Mouse (Mus musculus) limb, embryonic 14.5 days (tissue): ENCODE data around the gene Fam129b. TPM values are rescaled to one million over a fixed set of nuclear protein-coding genes. Genes with fewer than 3 reads are reported as not detected.

Experiments
- ATAC-seq: fragments of 200-750 bp; cut with Nextera tagmentation; 2 replicates; pipeline ENCODE4 v1.8.0; 2017; ENCODE audit warnings: low read depth, moderate number of reproducible peaks, moderate TSS enrichment; ENCODE audit not compliant: low FRiP score
- DNase-seq: peaks from one replicate; pipeline ENCODE4 v3.0.0-alpha.2; 2015; ENCODE audit warnings: low spot score
- H3K27ac ChIP-seq: fragments of 300-500 bp; sonication (generic); replicated peaks from 2 replicates; pipeline ENCODE4 v1.5.1; 2014; ENCODE audit warnings: low read depth, mild to moderate bottlenecking, low read length, moderate library complexity, mixed read lengths
- H3K27me3 ChIP-seq: fragments of 300-500 bp; sonication (generic); 2 replicates; pipeline ENCODE4 v1.6.1; 2014; ENCODE audit warnings: low read length, mixed read lengths; ENCODE audit not compliant: control insufficient read depth, insufficient read depth
- H3K36me3 ChIP-seq: fragments of 300-500 bp; sonication (generic); 2 replicates; pipeline ENCODE4 v1.6.1; 2014; ENCODE audit warnings: mild to moderate bottlenecking, low read length, moderate library complexity, mixed read lengths; ENCODE audit not compliant: control insufficient read depth, insufficient read depth
- H3K4me1 ChIP-seq: fragments of 300-500 bp; sonication (generic); 2 replicates; pipeline ENCODE4 v1.6.1; 2014; ENCODE audit warnings: antibody characterized with exemption, low read length, mixed read lengths; ENCODE audit not compliant: control insufficient read depth, insufficient read depth
- H3K4me2 ChIP-seq: fragments of 300-500 bp; sonication (generic); replicated peaks from 2 replicates; pipeline ENCODE4 v1.6.1; 2014; ENCODE audit warnings: low read depth, mild to moderate bottlenecking, low read length, moderate library complexity; ENCODE audit not compliant: severe bottlenecking
- H3K4me3 ChIP-seq: fragments of 300-500 bp; sonication (generic); replicated peaks from 2 replicates; pipeline ENCODE4 v1.5.1; 2014; ENCODE audit warnings: low read length
- H3K9ac ChIP-seq: fragments of 300-500 bp; sonication (generic); 2 replicates; pipeline ENCODE4 v1.6.1; 2014; ENCODE audit warnings: mild to moderate bottlenecking, low read depth, low read length, moderate library complexity; ENCODE audit not compliant: severe bottlenecking
- H3K9me3 ChIP-seq: fragments of 300-500 bp; sonication (generic); 2 replicates; pipeline ENCODE4 v1.6.1; 2016; ENCODE audit warnings: low read length; ENCODE audit not compliant: control insufficient read depth
- POLR2A ChIP-seq: fragments of 200-500 bp; IDR thresholded peaks from 2 replicates; pipeline ENCODE4 v1.8.0; 2012; ENCODE audit warnings: inconsistent platforms, mild to moderate bottlenecking, moderate library complexity, borderline replicate concordance; ENCODE audit not compliant: insufficient read depth, insufficient read length; ENCODE audit errors: extremely low read depth
- WGBS: fragments of 180-500 bp; shearing (Covaris S2); extraction: QIAGEN DNeasy Blood & Tissue Kit; methylation state at CpG from one replicate; pipeline ENCODE4 v1.1.7; 2014; 5-methylcytosine and 5-hydroxymethylcytosine counted together
- polyA plus RNA-seq, 2 experiments: library from polyadenylated mRNA; depleted of rRNA in 1 of 2; stranded (reverse) in 1 of 2; unstranded in 1 of 2; fragments of >200 nt; fragmentation: Nextera tagmentation in 1 of 2; extraction: Ambion mirVana in 1 of 2; gene quantifications; 2 replicates each; pipeline versions ENCODE4 v1.2.1 to v1.2.3; 2012 to 2014

The Fam129b gene
- polyA plus RNA-seq, 2 experiments = 46.2 to 73.5 TPM

GRCm38 (mm10) chr2:32860799-32861198, 15.1 kb upstream of the Fam129b start:
- H3K4me3 ChIP-seq = no peak overlapping the region
- ATAC-seq (no peak), DNase-seq (no peak)
- H3K4me1 ChIP-seq = no peaks in the 10 kb centered on the region
- H3K36me3 ChIP-seq = no peaks in the 10 kb centered on the region
- 81% methylated on average over 8 of the region's 8 CpGs for WGBS
- H3K9ac ChIP-seq = no peak overlapping the region
- no peak overlapping the region for H3K27ac ChIP-seq
- H3K27me3 ChIP-seq = no peaks in the 10 kb centered on the region
- no peaks in the 10 kb centered on the region for H3K9me3 ChIP-seq
- no peak overlapping the region for H3K4me2 ChIP-seq
- no peak for TF ChIP-seq POLR2A

- ATAC-seq (no peak), DNase-seq (no peak)
- no peak for TF ChIP-seq POLR2A
- Histone ChIP-seq H3K9ac (no peak overlapping the region), H3K4me2 (no peak overlapping the region), H3K36me3 (no peaks in the 10 kb centered on the region), H3K9me3 (no peaks in the 10 kb centered on the region), H3K27me3 (no peaks in the 10 kb centered on the region), H3K4me1 (no peaks in the 10 kb centered on the region), H3K27ac (no peak overlapping the region), H3K4me3 (no peak overlapping the region)
- WGBS = 96% methylated on average over 3 of the region's 3 CpGs
Observed at GRCm38 (mm10) chr2:32863317-32863716, 12.6 kb upstream of the Fam129b start.

GRCm38 (mm10) chr2:32864755-32865154, 11.2 kb upstream of the Fam129b start:
- Histone ChIP-seq H3K9ac (no peak overlapping the region), H3K4me3 (no peak overlapping the region), H3K27me3 (no peaks in the 10 kb centered on the region), H3K4me2 (no peak overlapping the region), H3K9me3 (no peaks in the 10 kb centered on the region), H3K27ac (no peak overlapping the region), H3K4me1 (no peaks in the 10 kb centered on the region), H3K36me3 (no peaks in the 10 kb centered on the region)
- no peak for ATAC-seq
- no peak for DNase-seq
- WGBS = 64% methylated on average over 2 of the region's 2 CpGs
- no peak for TF ChIP-seq POLR2A

GRCm38 (mm10) chr2:32867354-32867753, 8.6 kb upstream of the Fam129b start:
- no peaks in the 10 kb centered on the region for H3K4me1 ChIP-seq
- no peak overlapping the region for H3K9ac ChIP-seq
- H3K36me3 ChIP-seq = no peaks in the 10 kb centered on the region
- no peak for TF ChIP-seq POLR2A
- DNase-seq = no peak
- H3K9me3 ChIP-seq = no peaks in the 10 kb centered on the region
- no peak overlapping the region for H3K4me3 ChIP-seq
- no peak for ATAC-seq
- no peak overlapping the region for H3K27ac ChIP-seq
- WGBS = 73% methylated on average over 4 of the region's 4 CpGs
- no peaks in the 10 kb centered on the region for H3K27me3 ChIP-seq
- no peak overlapping the region for H3K4me2 ChIP-seq

GRCm38 (mm10) chr2:32869721-32870274, 6.1 kb upstream of the Fam129b start:
- peaks cover 3% of the 10 kb centered on the region for H3K4me1 ChIP-seq
- WGBS = 49% methylated on average over 6 of the region's 6 CpGs
- H3K36me3 ChIP-seq = no peaks in the 10 kb centered on the region
- H3K4me2 ChIP-seq = no peak overlapping the region
- no peak overlapping the region for H3K27ac ChIP-seq
- no peak overlapping the region for H3K4me3 ChIP-seq
- no peak for TF ChIP-seq POLR2A
- H3K9ac ChIP-seq = no peak overlapping the region
- DNase-seq (no peak), ATAC-seq (no peak)
- no peaks in the 10 kb centered on the region for H3K9me3 ChIP-seq
- H3K27me3 ChIP-seq = no peaks in the 10 kb centered on the region
